Mouse (Mus musculus) liver (tissue): ENCODE results near the gene Cd44.

ENCODE experiments used
- DNase-seq: peaks from one replicate; pipeline ENCODE4 v3.0.0-alpha.2; 2020; ENCODE audit warnings: mixed read lengths

The Cd44 gene

DNA sequence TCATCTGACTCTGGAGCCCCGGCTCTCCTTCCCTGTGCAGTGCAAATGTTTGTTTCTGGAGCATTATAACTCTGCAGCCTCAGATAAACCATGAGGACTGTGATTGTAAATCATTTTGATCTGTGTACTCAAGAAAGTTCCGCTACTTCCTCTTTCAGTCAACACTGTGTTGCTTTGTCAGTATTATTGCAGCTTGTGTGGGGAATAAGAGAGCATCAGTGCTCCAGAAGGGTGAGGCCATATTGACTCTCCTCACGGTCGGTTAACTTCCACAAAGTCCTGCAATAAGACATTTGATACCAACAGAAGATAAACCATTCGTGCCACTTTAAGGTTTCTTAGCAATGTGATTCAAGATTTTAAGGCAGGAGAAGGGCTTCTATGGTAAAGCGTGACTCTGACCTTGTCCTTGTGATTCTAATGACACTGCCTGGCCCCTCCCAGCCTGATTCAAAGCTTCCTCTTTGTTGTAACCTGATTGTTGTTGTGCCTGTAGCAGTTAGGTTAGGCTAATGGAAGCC lies 86.1 kb downstream of the Cd44 start:
- DNase-seq, result no peak

DNA sequence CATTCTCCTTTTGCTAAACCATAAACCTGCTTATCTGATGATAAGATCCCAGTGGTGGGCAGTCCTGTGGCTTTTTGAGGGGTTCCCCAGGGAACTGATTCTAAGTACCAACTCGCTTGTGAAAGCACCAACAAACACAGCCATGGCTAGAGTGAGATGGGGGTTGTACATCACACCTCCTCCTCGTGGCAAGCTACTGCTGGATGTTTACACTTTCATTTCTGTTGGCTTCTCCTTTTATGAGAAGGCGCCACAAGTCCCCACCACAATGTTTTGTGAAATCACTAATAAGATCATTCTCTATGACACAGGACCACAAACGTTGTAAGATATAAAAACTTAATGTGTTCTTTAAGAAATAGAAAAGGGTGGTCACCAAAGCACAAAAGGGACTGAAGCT lies 88.7 kb downstream of the Cd44 start:
- no peak for DNase-seq

DNA sequence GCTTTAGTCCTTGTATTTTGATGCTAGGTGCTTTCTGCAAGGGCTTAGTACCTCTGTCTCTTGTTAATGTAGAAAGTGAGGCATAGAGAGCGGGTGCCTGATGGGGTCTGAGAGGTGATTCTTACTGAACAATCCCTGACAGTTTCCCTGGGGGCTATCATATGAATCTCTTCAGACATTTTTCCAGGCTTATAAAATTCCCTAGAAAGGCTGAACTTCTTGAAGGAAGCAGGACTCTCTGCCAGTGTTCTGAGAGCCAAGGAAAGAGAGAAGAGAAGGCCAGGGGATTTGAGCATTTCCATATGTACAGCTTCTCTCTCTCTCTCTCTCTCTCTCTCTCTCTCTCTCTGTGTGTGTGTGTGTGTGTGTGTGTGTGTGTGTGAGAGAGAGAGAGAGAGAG lies 92.0 kb downstream of the Cd44 start:
- DNase-seq, result no peak

DNA sequence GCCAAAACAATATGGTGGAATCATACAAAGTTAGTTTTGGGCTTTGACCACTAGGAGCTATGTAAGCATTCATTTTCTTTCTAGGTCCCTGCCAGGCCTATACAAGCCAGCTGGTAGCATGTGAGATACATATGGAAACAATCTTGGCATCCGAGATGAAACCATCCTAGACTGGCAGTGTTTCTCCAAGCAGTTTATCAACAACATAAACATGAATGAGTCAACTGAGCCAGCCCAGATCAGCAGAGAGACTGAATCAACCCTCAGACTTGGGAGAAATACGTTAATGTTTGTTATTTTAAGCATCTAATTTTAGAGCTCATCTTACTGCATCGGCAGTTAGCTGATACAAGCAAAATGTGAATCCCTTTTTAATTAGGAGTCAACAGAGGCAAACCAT lies 93.8 kb downstream of the Cd44 start:
- DNase-seq, result no peak

DNA sequence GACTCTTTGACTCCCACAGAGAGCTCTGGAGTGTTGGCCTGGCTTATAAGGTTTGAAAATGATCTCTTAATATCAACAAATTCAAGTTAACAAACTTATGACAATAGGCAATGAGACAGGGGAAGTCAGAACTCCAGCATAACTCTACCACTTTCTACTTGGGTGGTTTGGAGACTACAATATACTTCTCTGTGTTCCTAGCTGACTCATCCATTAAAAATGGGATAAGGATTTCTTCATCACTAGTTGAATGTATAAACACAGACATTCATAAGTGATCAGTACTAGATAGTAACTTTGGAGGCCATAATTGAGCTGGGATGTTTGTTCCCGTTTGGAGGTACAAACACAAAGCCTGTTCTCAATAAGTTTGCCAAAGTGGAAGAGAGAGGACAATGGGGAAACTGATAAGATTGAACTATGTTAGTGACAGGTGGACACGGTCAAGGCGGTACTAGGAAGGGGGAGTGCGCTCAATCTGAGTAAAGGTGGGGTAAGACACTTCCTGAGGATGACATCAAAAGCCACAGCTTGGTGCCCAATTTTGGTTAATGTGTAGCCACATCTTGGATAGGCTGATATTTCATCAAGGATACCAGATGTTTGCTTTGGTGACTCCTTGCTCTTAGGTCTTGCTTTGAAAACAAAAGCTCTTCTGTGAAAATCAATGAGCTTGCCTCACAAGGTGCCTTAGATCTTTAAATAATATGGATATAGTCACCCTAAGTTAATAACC lies 95.5 kb downstream of the Cd44 start:
- no peak for DNase-seq

DNA sequence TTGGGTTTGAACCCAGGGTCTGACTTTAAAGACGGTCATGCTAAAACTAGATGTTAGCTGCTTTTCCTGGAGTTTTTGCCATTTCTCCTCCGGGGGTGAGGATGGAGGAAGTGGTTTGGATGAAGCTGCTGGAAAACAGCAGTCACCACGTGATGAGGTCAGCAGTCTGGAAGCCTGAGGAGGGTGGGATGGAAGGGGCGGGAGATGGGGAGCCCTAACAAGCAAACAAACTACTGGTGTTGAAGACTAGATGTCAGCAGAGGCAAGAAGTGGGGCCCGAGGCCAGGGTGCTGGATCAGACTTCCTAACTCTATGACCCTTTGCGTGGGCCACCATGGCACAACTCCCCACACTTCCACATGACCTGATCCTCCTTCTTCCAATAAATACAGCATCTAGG lies 96.2 kb downstream of the Cd44 start:
- DNase-seq, result no peak

DNA sequence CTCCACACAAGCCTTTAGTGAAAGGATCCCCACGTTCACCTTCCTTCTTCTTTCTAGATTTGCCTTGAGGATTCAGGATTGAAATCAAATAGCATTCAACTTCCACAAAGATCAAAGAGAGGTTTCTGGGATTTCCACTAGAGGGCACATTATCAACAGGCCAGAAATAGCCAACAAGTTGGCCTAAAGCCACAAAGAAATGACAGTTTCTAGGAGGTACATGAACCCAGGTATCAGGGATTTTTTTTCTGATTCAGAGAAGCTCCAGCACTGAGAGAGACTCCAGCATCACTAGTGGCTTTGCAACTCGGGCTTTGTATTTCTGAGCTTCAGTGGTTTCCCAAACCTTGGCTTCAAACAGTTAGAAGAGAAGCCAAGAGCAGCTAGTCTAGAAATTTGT lies 97.4 kb downstream of the Cd44 start:
- DNase-seq, result no peak

DNA sequence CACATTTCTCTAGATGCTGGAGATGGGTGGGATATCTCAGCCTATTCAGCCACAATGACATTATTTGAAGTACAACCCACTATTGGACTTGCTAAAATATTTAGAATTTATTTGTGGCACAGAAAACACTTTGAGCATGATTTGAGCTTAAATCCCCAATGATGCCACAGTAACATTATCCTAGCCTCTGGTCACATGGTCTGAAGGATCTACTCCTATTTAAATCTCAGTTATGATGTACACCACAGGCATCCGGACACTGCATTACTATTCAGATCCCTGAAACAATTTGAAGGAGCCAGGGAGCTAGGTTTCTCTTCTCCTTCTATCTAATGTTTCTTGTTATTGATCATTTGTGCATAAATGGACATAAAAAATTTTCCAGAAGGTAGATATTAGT lies 99.6 kb downstream of the Cd44 start:
- no peak for DNase-seq

DNA sequence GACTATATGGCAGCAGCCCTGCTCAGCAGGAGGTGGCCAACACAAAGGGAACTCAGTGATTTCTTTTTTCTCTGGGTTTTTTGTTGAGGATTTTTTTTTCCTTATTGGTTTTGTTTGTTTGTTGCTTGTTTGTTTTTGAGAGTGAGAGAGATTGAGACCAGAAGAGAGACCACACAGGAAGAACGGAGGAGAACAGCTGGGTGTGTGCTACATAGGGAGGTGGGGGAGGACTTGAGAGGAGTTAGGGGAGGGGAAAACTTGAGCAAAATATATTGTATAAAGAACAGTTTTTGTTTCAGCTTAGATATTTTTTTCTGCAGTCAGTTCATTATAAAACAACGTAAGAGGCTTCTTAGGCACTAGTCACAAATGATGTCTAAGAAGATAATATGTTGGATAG lies 103.3 kb downstream of the Cd44 start:
- no peak for DNase-seq

DNA sequence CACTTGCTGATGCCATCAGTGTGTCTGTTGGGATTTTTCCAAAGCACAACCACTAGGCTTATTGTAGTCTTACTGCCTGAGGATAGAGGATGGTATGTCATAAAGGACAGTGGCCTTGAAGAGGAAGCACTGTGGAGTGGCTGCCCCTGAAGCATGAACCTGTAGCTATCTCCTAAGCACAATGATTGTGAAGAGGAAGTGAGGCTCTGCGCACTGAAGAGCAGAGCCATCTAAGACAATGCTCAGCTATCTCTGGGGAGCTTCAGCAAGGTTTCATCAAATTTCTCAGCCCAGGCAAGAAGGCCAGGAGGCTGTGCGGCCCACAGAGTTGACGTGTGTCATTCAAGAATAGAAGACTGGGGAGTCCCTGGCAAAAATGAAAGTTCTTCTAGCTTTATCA lies 106.4 kb downstream of the Cd44 start:
- DNase-seq, result no peak

DNA sequence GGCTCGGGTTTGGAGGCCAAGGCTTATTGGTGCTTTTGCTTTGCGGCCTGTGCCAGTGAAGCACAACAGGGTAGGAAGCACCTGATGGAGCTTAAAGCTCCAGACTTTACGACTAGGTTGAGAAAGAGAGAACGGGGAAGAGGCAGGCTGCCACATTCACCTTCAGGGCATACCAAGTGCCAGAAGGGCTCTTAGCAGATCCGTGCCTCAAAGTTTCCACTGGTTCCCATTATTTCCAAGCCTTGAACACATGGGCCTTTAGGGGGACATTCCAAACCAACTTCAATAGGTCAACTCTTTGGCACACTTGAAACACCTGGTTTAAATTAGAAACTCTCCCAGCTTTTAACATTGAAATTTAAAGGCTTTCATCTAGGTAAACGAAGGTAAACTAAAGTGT lies 108.7 kb downstream of the Cd44 start:
- DNase-seq, result no peak

DNA sequence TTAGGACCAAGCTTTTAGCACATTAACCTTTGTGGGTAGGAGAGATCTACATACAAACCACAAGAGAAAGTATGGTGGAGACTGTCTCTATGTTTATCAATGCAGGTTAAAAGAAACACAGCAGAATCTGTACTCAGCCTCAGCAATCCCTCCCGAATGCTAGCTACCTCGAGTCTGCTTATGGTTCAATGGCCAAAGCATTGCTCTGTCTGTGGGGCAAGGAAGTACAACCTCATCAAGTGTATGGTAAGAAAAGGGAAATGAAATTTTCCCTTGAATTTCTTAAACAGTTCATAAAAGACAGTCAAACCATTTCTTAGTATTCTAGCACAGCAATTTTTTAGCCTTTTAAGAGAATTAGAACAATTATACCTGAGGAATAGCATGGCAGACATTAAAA lies 109.8 kb downstream of the Cd44 start:
- DNase-seq, result no peak

DNA sequence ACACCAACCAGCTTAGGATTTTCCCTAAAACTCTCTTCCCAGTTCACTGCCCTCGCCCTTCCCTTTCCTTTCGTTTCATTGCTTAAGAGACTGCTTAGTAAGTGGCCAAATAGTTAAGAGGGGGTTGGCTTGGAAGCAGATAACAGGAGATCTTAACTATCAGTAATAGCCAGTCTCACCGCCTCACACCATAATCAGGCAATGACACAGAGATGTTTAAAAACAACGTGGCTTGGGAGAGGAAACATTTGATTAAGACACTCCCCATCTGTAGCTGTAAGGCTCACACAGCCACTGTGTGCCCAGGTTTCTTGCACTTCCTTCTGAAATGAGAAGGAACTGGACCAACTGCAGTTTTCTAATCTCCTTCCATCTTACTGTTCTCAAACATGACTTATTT lies 115.8 kb downstream of the Cd44 start:
- no peak for DNase-seq

DNA sequence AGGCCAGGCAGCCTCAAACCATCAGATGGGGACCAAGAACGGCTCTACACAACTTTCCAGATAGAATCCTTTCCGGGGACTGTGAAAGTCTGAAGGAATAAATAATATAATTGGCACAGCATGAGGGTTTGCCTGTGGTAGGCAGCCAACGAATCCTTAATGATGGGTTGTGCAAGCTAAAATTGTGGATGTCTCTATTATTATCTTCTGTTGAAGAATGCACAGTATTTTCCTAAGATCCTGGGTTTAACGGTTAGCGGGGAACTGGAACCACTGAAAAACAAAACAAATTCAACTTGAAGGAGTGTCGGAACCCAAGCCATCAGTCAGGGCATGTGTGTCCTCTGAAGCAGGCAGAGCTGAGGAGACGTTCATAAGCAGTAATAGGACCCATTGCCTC lies 118.7 kb downstream of the Cd44 start:
- no peak for DNase-seq

DNA sequence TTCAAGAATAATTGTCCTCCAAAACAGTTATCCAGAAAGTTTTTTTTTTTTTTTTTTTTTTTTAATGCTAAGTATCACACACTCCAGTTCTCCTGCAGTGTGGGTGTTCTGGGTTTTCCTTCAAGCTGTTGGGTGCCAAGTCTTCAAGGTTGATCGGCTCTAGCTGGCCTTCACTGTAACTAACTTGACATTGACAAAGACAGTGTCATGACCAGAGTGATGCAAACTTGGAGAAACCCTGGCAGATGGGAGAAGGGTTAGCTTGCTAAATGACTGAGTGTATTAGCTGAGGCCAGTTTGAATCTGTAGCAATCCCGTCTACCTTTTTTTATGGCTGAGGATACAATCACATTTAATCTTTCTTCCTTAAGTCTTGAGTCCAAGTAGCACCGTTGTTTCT lies 123.3 kb downstream of the Cd44 start:
- no peak for DNase-seq

DNA sequence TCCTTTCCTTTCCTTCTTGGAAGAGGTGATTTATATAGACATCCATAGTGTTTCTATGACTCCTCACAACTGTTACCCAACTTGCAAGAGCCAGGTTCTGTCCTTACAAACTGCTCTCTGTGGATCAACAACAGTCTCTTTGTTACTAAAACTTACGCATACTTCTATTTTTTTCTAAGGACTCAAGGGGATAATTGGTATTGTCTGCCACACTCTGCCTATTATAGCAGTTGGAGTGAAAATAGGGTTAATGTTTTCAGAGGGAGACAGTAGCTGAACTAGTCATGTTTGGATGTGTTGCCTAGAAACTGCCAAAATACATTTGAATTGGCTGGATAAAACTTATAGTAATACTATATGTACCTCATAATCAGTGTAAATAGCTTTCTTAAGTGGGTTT lies 125.9 kb downstream of the Cd44 start:
- no peak for DNase-seq

DNA sequence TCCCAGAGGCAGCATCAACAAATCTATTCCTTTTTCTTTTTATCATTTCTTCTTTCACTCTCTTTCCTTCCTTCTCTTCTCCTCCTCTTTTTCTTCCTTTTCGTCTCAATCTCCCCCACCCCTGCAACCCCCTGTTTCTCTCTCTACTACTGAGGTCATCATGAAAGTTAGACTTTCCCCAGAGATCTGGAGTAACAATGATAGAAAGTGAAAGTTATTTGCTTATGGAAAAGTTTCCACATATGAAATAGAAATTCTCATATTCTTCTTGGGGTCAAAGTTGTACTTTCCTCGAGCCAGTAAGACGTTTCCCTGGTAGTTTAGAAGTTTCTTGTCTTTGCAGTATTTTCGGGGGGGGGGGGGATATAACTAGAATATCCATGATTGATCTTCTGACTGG lies 126.8 kb downstream of the Cd44 start:
- no peak for DNase-seq

DNA sequence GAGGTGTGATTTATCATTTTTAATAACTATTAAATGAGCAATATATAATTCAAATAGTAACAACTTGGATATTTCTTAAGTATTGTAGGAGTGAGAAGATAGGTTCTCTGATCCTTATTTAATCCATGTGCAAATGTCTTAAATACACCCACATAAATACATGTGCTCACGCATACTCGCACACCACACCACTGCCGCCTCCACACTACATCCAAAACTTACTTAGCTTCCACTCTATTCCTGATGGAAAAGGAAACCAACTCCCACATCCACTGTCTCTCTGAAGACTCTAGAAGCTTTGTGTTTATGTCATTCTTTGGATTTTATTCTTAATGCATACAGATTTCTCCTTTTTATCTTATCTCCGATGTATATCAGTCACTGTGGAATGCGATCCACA lies 129.2 kb downstream of the Cd44 start:
- DNase-seq, result no peak

DNA sequence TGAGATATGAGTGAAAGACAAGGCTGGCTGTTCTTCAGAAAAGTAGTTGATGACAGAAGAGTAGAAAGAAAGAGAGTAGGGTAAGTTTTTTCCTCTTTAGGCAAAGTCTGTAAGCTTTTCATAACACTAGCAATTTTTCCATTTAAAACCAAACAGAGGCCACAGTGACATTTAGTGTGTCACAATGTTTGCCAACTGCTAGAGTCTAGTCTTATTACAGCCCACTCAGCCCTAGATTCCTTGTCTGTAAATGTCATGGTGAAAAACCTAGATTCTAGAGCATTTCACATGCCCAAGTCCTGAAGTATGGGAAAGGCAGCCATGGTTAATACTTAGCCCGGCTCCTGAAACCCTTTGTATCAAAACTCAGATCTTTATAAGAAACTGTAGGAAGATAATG lies 130.2 kb downstream of the Cd44 start:
- no peak for DNase-seq

DNA sequence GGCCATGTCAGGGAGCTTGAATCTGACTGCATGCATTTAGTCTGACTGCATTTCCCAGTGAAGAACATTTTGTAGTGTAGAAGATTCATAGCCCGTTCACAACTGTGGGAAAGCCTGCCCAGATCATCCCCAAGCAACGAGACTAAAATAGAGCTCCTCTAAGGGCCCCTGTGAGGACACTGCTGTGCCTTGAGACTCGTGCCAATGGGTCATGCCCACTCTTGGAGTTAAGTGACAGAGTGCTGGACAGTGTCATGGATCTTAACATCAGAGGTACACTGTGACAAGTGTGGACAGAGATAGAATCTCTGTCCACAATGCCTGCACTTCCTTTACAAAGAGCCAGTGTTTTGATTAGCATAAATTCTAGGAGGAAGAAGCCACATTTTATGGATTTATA lies 133.2 kb downstream of the Cd44 start:
- DNase-seq, result no peak

DNA sequence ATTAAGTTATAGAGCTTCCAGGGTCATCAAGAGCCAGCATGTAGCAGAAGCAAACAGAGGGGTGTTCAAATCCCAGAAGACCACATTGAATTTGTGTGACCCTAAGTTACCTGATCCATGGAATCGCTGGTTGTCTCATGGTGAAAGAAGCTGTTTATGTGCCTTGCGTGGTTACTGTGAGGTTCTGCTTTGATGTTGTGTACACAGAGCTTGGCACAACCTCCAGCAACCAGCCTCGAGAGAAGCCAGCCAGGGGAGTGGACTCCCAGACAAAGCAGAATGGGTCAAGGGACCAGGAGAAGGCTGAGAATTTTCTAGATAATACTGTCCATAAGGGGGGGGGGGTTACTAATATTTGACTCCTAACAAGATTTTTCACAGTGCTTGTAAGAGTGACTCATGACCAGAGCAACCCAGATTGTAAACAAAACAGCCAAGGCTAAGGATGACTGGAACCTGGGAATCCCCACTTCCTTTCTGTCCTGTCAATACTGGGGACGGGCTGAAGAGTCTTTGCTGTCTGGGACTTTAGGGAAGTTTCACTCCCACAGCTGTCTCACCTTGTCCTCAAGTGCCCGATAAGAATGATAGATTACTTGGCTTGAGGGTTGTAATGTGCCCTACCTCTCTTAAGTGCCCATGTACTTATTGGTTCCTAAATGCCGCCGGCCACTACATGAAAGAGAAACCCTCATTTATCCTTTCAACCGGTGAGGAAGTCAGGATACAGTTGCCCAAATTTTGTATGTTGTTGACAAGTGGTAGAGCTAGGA lies 136.7 kb downstream of the Cd44 start:
- no peak for DNase-seq

DNA sequence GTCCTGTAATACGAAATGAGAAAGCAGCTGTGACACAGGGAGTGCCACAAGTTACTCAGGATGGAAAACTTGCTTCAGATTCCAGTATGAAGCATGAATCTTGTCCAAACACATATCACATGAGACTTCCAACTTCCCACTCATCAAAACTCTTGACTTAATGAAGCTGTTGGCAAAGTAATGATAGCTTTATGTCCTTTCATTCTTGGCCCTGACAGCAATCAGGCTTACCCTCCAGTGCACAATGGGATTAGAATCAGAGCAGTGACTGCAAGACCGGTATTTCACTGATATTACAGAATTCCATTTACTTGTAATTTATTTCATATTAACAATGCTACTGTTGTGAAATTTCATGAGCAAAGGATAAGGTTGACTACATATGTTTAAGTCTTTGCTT lies 137.5 kb downstream of the Cd44 start:
- no peak for DNase-seq

DNA sequence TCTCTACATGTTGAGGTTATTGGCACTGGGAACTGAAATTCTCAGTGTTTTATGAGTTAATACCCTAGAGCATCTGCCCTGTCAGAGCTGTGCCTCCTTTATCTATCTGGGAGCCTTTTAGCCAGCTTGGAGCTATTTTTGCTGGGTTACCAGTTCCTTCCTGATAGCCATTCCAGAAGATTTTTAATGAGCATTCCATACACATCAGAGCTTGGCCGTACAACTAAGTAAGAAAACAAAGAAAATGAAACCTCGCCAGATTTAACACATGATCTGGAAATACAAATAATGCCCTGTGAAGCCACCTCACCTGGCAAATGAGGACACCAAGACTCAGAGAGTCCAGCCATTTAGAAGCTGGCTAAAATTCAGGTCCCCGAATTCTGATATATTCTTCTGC lies 138.3 kb downstream of the Cd44 start:
- no peak for DNase-seq
